Mouse (Mus musculus) forebrain, embryonic 11.5 days (tissue): Measurements from ENCODE around the gene Rnf186. TPM values are rescaled to one million over a fixed set of nuclear protein-coding genes. Genes with fewer than 3 reads are reported as not detected.

Experiments
- ATAC-seq: fragments of 200-750 bp; cut with Nextera tagmentation; replicated peaks from 2 replicates; pipeline ENCODE4 v1.8.0; 2017; ENCODE audit warnings: moderate TSS enrichment; ENCODE audit not compliant: low FRiP score
- DNase-seq: peaks from one replicate; pipeline ENCODE4 v3.0.0-alpha.2; 2017; ENCODE audit warnings: low spot score
- H3K27ac ChIP-seq: fragments of 300-500 bp; sonication (generic); 2 replicates; pipeline ENCODE4 v1.5.1; 2014; ENCODE audit warnings: low read depth, low read length
- H3K27me3 ChIP-seq: fragments of 300-500 bp; sonication (generic); 2 replicates; pipeline ENCODE4 v1.6.1; 2014; ENCODE audit warnings: mild to moderate bottlenecking, low read length, mixed read lengths; ENCODE audit not compliant: control insufficient read depth, insufficient read depth
- H3K36me3 ChIP-seq: fragments of 300-500 bp; sonication (generic); 2 replicates; pipeline ENCODE4 v1.6.1; 2014; ENCODE audit warnings: mild to moderate bottlenecking, low read length, moderate library complexity, mixed read lengths; ENCODE audit not compliant: control insufficient read depth, insufficient read depth
- H3K4me1 ChIP-seq: fragments of 300-500 bp; sonication (generic); replicated peaks from 2 replicates; pipeline ENCODE4 v1.6.1; 2014; ENCODE audit warnings: low read length, mixed read lengths; ENCODE audit not compliant: control insufficient read depth, insufficient read depth
- H3K4me2 ChIP-seq: fragments of 300-500 bp; sonication (generic); 2 replicates; pipeline ENCODE4 v1.6.1; 2014; ENCODE audit warnings: low read depth, mild to moderate bottlenecking, low read length, moderate library complexity, mixed read lengths; ENCODE audit not compliant: severe bottlenecking
- H3K4me3 ChIP-seq: fragments of 300-500 bp; sonication (generic); 2 replicates; pipeline ENCODE4 v1.5.1; 2014; ENCODE audit warnings: low read depth, low read length
- H3K9ac ChIP-seq: fragments of 300-500 bp; sonication (generic); 2 replicates; pipeline ENCODE4 v1.6.1; 2014; ENCODE audit warnings: low read length
- H3K9me3 ChIP-seq: fragments of 300-500 bp; sonication (generic); 2 replicates; pipeline ENCODE4 v1.6.1; 2016; ENCODE audit warnings: low read length, mixed read lengths; ENCODE audit not compliant: control insufficient read depth
- WGBS: fragments of 180-500 bp; shearing (Covaris S2); extraction: QIAGEN DNeasy Blood & Tissue Kit; methylation state at CpG from one replicate; pipeline ENCODE4 v1.1.7; 2014; 5-methylcytosine and 5-hydroxymethylcytosine counted together
- polyA plus RNA-seq: library from polyadenylated mRNA; unstranded; fragments of >200 nt; fragmentation: Nextera tagmentation; extraction: Ambion mirVana; gene quantifications from 2 replicates; pipeline ENCODE4 v1.2.1, GENCODE M21; 2014

Rnf186 gene
- polyA plus RNA-seq, 1 experiment from 2014 or later = not detected

DNA sequence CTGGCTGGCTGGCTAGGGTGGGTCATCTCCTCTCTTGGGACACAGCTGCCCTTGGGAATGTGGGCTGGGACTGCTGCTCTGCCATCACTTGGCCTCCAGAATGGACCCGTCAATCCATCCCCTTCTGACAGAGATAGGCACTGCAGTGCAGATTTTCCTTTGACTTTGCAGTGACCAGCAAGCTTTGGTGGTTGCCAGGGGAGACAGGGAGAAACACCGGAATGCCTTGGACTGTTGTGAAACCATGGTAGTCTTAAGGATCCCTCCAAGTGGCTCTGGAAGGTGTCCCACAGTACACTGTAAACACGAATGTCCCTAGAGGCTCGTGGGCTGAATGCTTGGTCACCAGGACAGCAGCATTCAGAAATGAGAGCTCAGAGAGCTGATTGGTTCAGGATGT lies 27.4 kb upstream of the Rnf186 start:
- no peaks in the 10 kb centered on the region for H3K27me3 ChIP-seq
- no peaks in the 10 kb centered on the region for H3K4me1 ChIP-seq
- no peaks in the 10 kb centered on the region for H3K9me3 ChIP-seq
- H3K27ac ChIP-seq = no peak overlapping the region
- H3K4me2 ChIP-seq = no peak overlapping the region
- DNase-seq (no peak), ATAC-seq (no peak)
- WGBS = 78% methylated on average over 4 of the region's 4 CpGs
- H3K9ac ChIP-seq = no peak overlapping the region
- no peak overlapping the region for H3K4me3 ChIP-seq
- no peaks in the 10 kb centered on the region for H3K36me3 ChIP-seq

DNA sequence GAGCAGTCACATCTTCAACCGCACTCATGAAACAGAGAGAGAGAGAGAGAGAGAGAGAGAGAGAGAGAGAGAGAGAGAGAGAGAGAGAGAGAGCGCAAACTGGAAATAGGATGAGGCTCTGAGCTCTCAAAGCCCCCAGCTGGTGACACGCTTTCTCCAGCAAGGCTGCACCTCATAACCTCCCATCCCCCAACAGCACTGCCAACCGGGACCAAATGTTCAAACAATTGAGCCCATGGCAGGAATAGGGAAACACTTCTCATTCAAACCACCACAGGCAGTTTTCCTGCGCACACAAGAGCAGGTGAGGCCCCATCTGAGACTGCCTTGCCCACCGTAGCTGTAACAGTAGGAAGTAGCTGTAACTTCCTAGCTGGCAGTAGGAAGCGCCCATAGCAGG lies 25.5 kb upstream of the Rnf186 start:
- Histone ChIP-seq H3K4me3 (no peak overlapping the region), H3K9ac (no peak overlapping the region), H3K27me3 (no peaks in the 10 kb centered on the region), H3K27ac (no peak overlapping the region), H3K4me1 (no peaks in the 10 kb centered on the region), H3K9me3 (no peaks in the 10 kb centered on the region), H3K4me2 (no peak overlapping the region), H3K36me3 (no peaks in the 10 kb centered on the region)
- DNase-seq = no peak
- ATAC-seq = no peak
- 50% methylated on average over 7 of the region's 7 CpGs for WGBS

DNA sequence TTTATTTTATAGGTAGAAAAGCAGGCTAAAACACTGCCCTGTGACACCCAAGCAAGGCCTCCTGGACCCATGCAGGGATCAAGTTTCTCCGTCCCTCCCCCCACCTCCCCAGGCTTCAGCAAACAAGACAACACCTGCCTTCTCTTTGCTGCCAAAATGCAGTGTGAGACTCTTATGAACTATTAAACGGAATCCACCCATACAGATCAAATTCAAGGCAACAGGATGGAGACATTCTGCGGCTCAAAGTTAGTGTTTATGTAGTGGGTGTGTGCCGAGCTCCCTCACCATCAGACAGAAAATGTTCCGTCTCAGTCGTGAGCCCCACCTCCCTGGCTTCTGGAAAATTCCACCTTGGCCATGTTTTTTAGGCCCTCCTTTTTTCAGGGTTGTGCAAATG lies 24.9 kb upstream of the Rnf186 start:
- Histone ChIP-seq H3K4me3 (no peak overlapping the region), H3K27ac (no peak overlapping the region), H3K36me3 (no peaks in the 10 kb centered on the region), H3K4me1 (no peaks in the 10 kb centered on the region), H3K4me2 (no peak overlapping the region), H3K27me3 (no peaks in the 10 kb centered on the region), H3K9ac (no peak overlapping the region), H3K9me3 (no peaks in the 10 kb centered on the region)
- DNase-seq = no peak
- ATAC-seq = no peak
- WGBS = 68% methylated on average over 6 of the region's 6 CpGs

DNA sequence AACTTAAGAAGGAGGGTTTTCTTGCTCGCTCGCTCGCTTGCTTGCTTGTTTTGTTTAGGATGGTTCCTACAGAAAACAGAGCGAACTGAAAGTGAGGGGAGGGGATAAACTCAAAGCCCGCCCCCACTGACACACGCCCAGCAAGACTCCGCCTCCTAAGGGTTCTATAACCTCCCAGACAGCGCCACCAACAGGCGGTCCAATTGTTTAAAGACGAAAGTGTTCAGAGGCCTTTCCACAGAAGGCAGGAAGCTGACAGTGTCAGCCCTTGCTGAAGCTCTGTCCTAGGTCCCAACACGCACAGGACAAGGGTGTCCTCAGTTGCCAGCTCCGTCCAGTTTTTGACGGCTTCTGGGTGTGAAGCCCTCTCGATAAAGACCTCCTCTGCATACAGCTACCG lies 23.2 kb upstream of the Rnf186 start:
- H3K4me3 ChIP-seq = no peak overlapping the region

DNA sequence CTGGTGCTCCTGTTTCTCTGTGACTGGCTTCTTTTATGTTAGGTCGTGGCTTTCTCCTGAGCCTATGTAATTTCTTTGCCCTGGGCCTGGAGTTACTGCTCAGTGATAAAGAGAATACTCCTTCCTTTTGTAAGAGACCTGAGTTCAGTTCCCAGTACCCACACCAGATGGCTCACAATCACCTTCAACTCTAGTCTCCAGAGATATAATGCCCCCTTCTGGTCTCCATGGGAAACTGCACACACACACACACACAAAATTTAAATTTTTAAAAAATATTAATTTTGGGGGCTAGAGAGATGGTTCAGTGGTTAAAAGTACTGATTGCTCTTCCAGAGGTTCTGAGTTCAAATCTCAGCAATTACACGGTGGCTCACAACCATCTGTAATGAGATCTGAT lies 18.7 kb upstream of the Rnf186 start:
- H3K4me2 ChIP-seq = no peak overlapping the region
- no peaks in the 10 kb centered on the region for H3K36me3 ChIP-seq
- no peaks in the 10 kb centered on the region for H3K4me1 ChIP-seq
- no peak overlapping the region for H3K9ac ChIP-seq
- no peaks in the 10 kb centered on the region for H3K9me3 ChIP-seq
- DNase-seq = no peak
- H3K4me3 ChIP-seq = no peak overlapping the region
- H3K27ac ChIP-seq = no peak overlapping the region
- H3K27me3 ChIP-seq = no peaks in the 10 kb centered on the region
- WGBS = 80% methylated on average over 2 of the region's 2 CpGs
- ATAC-seq = no peak

More for the DNA sequence above, 23.2 kb upstream of the Rnf186 start:
- H3K27me3 ChIP-seq = no peaks in the 10 kb centered on the region
- H3K4me1 ChIP-seq = no peaks in the 10 kb centered on the region
- no peak overlapping the region for H3K9ac ChIP-seq
- H3K9me3 ChIP-seq = no peaks in the 10 kb centered on the region
- H3K4me2 ChIP-seq = no peak overlapping the region
- DNase-seq = peak; percentile 78
- no peak overlapping the region for H3K27ac ChIP-seq
- WGBS = 29% methylated on average over 15 of the region's 15 CpGs
- no peak for ATAC-seq
- no peaks in the 10 kb centered on the region for H3K36me3 ChIP-seq

DNA sequence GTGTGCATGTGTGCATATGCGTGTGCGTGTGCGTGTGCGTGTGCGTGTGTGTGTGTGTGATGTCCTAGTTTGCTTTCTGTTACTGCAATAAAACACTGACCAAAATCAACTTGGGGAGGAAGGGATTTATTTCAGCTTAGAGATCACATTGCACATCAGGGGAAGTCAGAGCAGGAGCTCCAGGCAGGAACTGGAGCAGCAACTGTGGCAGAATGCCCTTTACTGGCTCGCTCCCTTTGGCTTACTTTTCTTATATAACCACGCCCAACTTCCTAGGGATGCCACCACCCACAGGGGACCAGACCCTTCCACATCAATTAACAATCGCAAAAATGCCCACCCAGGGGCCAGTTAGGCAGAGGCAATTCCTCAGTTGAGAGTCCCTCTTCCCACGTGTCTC lies 8.3 kb upstream of the Rnf186 start:
- ATAC-seq (no peak), DNase-seq (no peak)
- WGBS = 87% methylated on average over 9 of the region's 9 CpGs
- H3K9ac ChIP-seq = no peak overlapping the region
- H3K36me3 ChIP-seq = no peaks in the 10 kb centered on the region
- no peak overlapping the region for H3K27ac ChIP-seq
- no peaks in the 10 kb centered on the region for H3K4me1 ChIP-seq
- no peak overlapping the region for H3K4me2 ChIP-seq
- no peak overlapping the region for H3K4me3 ChIP-seq
- H3K9me3 ChIP-seq = no peaks in the 10 kb centered on the region
- no peaks in the 10 kb centered on the region for H3K27me3 ChIP-seq

DNA sequence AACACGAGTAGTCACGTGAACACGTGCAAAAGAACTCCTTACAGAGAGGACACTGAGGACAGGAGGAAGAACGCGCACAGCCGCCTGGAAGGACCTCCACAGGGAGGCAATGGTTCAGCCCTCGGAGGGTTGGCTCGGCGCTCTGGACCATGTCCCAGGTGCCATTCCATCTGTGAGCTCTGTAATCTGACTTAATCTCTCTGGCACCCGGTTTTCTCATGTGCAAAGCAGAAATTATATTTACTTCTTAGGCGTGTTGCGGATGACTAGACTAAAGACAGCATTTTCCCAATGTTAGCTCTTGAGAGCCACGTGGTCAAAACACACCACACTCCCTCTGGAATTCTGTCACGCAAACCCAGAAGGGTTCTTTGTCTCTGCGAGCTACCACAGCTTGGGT lies 7.8 kb upstream of the Rnf186 start:
- Histone ChIP-seq H3K9me3 (no peaks in the 10 kb centered on the region), H3K27ac (no peak overlapping the region), H3K36me3 (no peaks in the 10 kb centered on the region), H3K27me3 (no peaks in the 10 kb centered on the region), H3K4me1 (no peaks in the 10 kb centered on the region), H3K9ac (no peak overlapping the region), H3K4me3 (no peak overlapping the region), H3K4me2 (no peak overlapping the region)
- ATAC-seq (no peak), DNase-seq (no peak)
- WGBS = 88% methylated on average over 15 of the region's 15 CpGs

DNA sequence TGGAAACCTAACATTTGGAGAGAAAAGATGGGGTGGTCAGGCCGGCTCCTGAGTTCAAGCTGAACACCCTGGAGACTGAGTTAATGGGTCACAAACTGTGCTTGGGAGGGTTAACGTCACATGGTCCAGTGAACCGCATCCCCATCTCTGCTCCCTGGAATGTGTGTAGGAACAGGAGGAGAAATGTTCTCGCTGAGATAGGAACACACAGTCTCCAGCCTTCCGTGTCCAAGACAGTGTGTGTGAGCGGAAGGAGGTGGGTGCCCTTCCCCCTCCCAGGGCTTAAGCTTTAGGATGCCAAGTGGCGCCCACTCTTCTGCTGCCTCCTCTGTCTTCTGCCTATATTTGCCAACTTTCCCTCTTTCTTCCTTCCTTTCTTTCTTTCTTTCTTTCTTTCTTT lies 7.0 kb upstream of the Rnf186 start:
- Histone ChIP-seq H3K4me2 (no peak overlapping the region), H3K27ac (no peak overlapping the region), H3K27me3 (no peaks in the 10 kb centered on the region), H3K9ac (no peak overlapping the region), H3K4me1 (no peaks in the 10 kb centered on the region), H3K36me3 (no peaks in the 10 kb centered on the region), H3K9me3 (no peaks in the 10 kb centered on the region), H3K4me3 (no peak overlapping the region)
- ATAC-seq (no peak), DNase-seq (no peak)
- 78% methylated on average over 7 of the region's 7 CpGs for WGBS

DNA sequence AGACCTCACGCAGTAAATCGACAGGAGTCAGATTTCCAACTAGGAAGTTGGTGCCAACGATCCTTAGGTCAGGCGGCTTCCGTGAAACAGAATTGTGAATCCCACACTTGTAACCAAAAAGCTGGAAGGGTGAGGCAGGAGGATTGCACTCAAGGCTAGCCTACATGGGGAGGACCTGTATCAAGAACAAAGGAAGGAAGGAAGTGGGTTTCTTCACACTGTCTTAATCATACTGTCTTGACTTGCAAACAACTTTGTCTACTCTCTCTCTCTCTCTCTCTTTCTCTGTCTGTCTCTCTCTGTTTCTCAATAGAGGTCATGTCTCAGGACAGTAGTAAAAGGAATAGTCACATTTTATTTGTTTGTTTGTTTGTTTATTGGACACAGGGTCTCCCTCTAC lies 4.2 kb upstream of the Rnf186 start:
- H3K27me3 ChIP-seq = no peaks in the 10 kb centered on the region
- H3K36me3 ChIP-seq = no peaks in the 10 kb centered on the region
- DNase-seq (no peak), ATAC-seq (no peak)
- H3K9ac ChIP-seq = no peak overlapping the region
- WGBS = 93% methylated on average over 5 of the region's 5 CpGs
- H3K4me2 ChIP-seq = no peak overlapping the region
- no peak overlapping the region for H3K27ac ChIP-seq
- H3K4me3 ChIP-seq = no peak overlapping the region
- no peaks in the 10 kb centered on the region for H3K4me1 ChIP-seq
- no peaks in the 10 kb centered on the region for H3K9me3 ChIP-seq
